Mouse (Mus musculus): ENCODE measurements around the gene AB124611.

DNA sequence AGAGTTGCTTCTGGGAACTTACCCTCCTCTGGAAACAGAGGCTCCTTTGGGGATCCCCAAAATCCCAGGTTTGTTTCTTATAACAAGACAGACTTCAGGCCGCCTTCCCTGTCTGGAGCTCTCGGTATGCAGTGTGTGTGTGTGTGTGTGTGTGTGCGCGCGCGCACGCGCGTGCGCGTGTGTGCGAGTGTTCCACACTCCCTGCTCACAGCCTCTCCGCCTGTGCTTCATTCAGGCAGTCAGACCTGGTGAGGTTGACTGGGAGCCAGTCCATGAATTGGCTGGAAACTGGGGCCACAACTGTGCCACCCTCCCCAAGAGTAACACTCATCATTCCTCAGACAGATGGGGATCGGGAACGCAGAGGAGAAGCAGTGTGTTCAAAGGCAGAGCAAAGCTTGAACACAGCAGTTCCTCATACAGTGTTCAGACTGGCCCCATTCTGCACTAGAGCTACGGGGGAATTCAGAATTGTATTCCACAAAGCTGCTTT lies 28.9 kb upstream of the AB124611 start:
- TF ChIP-seq POLR2A (IDR thresholded peaks at IDR 0.05; ENCODE audit: low read depth, low read length) (no peak), CTCF (IDR thresholded peaks at IDR 0.05; ENCODE audit: extremely low read depth, insufficient read depth, insufficient read length, insufficient replicate concordance) (no peak)
